Comparison of ENCODE assay signal across 8 mouse cellular contexts in genomic region chr10:43751881-43752675, GRCm38 (mm10).
DNase-seq lines count a peak whose midpoint lies in the region; ATAC-seq and TF ChIP-seq lines count a peak whose summit lies in the region.
"Had no signal": no experiment of that assay in that cellular context is flagged by ENCODE, and none has a peak within 500 bp of the region (broad histone marks: within the 10 kb centered on the region; RNA-seq: fewer than 3 reads in every experiment).

No protein-coding gene starts in this region.

- no peak overlapping the region for H3K9ac ChIP-seq in midbrain, embryonic 14.5 days (replicated peaks; ENCODE audit: low read length)
- H3K9ac ChIP-seq: liver, embryonic 14.5 days had no signal

- DNase-seq in 416B (ENCODE audit: low read depth) = peak; percentile 90
- peak; percentile 94 for DNase-seq in MN1 (ENCODE audit: low spot score)
- DNase-seq in embryonic facial prominence, embryonic 10.5 days (ENCODE audit: low spot score) = no peak
- DNase-seq in heart, postnatal 25 days (ENCODE audit: low spot score) = peak; percentile 14
- peak; percentile 24 to 26 for DNase-seq in layer of hippocampus, adult 2 months (ENCODE audit: low spot score in 2 of 2)
- peak; percentile 67 for DNase-seq in midbrain, embryonic 14.5 days
- peak; percentile 43 for DNase-seq in telencephalon, adult 2 months (ENCODE audit: low read depth, low spot score)

- intact Hi-C loops in heart, postnatal 25 days (cut with DNase I) = no loop called here

- 0 out of 2 replicates have a peak overlapping the region, but pooled peaks have one; percentile 24 for H3K27ac ChIP-seq in embryonic facial prominence, embryonic 10.5 days (replicated peaks)
- H3K27ac ChIP-seq in layer of hippocampus, adult 2 months = no peak overlapping the region
- no peak overlapping the region for H3K27ac ChIP-seq in midbrain, embryonic 14.5 days (replicated peaks; ENCODE audit: low read depth, low read length)
- H3K27ac ChIP-seq: liver, embryonic 14.5 days had no signal

- H3K27me3 ChIP-seq in embryonic facial prominence, embryonic 10.5 days (replicated peaks; ENCODE audit: low read depth, poor library complexity, severe bottlenecking) = no peaks in the 10 kb centered on the region
- H3K27me3 ChIP-seq in midbrain, embryonic 14.5 days (ENCODE audit: control insufficient read depth, insufficient read depth, low read length) = no peaks in the 10 kb centered on the region

- no peaks in the 10 kb centered on the region for H3K9me3 ChIP-seq in embryonic facial prominence, embryonic 10.5 days
- no peaks in the 10 kb centered on the region for H3K9me3 ChIP-seq in midbrain, embryonic 14.5 days (ENCODE audit: control insufficient read depth, low read length)

- no peaks in the 10 kb centered on the region for H3K36me3 ChIP-seq in embryonic facial prominence, embryonic 10.5 days (replicated peaks)
- H3K36me3 ChIP-seq in midbrain, embryonic 14.5 days (ENCODE audit: control insufficient read depth, insufficient read depth, low read length) = no peaks in the 10 kb centered on the region

- ATAC-seq in midbrain, embryonic 14.5 days (ENCODE audit: low FRiP score, low TSS enrichment) = peak; percentile 46; the same call in 1 of the 2 replicates

- H3K4me2 ChIP-seq in midbrain, embryonic 14.5 days (ENCODE audit: low read length) = no peak overlapping the region

- no peak overlapping the region for H3K4me3 ChIP-seq in embryonic facial prominence, embryonic 10.5 days
- no peak overlapping the region for H3K4me3 ChIP-seq in layer of hippocampus, adult 2 months
- no peak overlapping the region for H3K4me3 ChIP-seq in midbrain, embryonic 14.5 days (replicated peaks; ENCODE audit: low read depth, low read length)

- peaks cover 16% of the 10 kb centered on the region for H3K4me1 ChIP-seq in embryonic facial prominence, embryonic 10.5 days
- no peaks in the 10 kb centered on the region for H3K4me1 ChIP-seq in midbrain, embryonic 14.5 days (ENCODE audit: control insufficient read depth, insufficient read depth, low read length)

- WGBS in embryonic facial prominence, embryonic 10.5 days = 60% methylated on average over 5 of the region's 5 CpGs
- 50% methylated on average over 5 of the region's 5 CpGs for WGBS in midbrain, embryonic 14.5 days

- TF ChIP-seq CTCF in layer of hippocampus, adult 2 months (conservative IDR thresholded peaks at IDR 0.05) = no peak
